Mouse (Mus musculus) brown adipose tissue, adult 24 weeks (tissue): ENCODE results near the gene Cdc26. TPM values are rescaled to one million over a fixed set of nuclear protein-coding genes. Genes with fewer than 3 reads are reported as not detected.

ENCODE experiments used
- H3K27ac ChIP-seq: fragments of 200-500 bp; replicated peaks from 2 replicates; pipeline ENCODE4 v1.5.1; 2012; ENCODE audit warnings: low read depth, mild to moderate bottlenecking, low read length
- H3K4me1 ChIP-seq: fragments of 200-500 bp; 2 replicates; pipeline ENCODE4 v1.6.1; 2012; ENCODE audit warnings: low read length, mixed read lengths; ENCODE audit not compliant: control insufficient read depth, insufficient read depth, insufficient read length
- H3K4me3 ChIP-seq: fragments of 200-500 bp; 2 replicates; pipeline ENCODE4 v1.5.1; 2012; ENCODE audit warnings: low read depth, mild to moderate bottlenecking, low read length, moderate library complexity; ENCODE audit not compliant: insufficient read depth
- polyA plus RNA-seq: library from polyadenylated mRNA; stranded (reverse); fragments of >200 nt; gene quantifications from 2 replicates; pipeline ENCODE4 v1.2.4, GENCODE M21; 2012; ENCODE audit not compliant: missing spikeins, insufficient read depth, insufficient read length

The Cdc26 gene
- polyA plus RNA-seq, 1 experiment: 76.2 TPM

- no peak overlapping the region for H3K27ac ChIP-seq
These were observed 10.6 kb upstream of the Cdc26 start for GRCm38 (mm10) chr4:62419091-62419490.

GRCm38 (mm10) chr4:62418448-62418847 is 10.0 kb upstream of the Cdc26 start:
- Histone ChIP-seq H3K27ac (no peak overlapping the region), H3K4me3 (no peak overlapping the region), H3K4me1 (no peaks in the 10 kb centered on the region)

More at GRCm38 (mm10) chr4:62419091-62419490, 10.6 kb upstream of the Cdc26 start:
- H3K4me1 ChIP-seq: no peaks in the 10 kb centered on the region
- H3K4me3 ChIP-seq: no peak overlapping the region

GRCm38 (mm10) chr4:62411606-62412005 is 3.2 kb upstream of the Cdc26 start:
- no peak overlapping the region for H3K27ac ChIP-seq
- H3K4me1 ChIP-seq: peaks cover 6% of the 10 kb centered on the region; the same call in 1 of the 2 replicates
- no peak overlapping the region for H3K4me3 ChIP-seq

- Histone ChIP-seq H3K4me3 (no peak overlapping the region), H3K4me1 (peaks cover 9% of the 10 kb centered on the region; the same call in 1 of the 2 replicates), H3K27ac (no peak overlapping the region)
These were observed 1.9 kb upstream of the Cdc26 start for GRCm38 (mm10) chr4:62410325-62410724.

- H3K27ac ChIP-seq: peak overlapping the region; percentile 89
- H3K4me3 ChIP-seq: peak overlapping the region; percentile 93
- H3K4me1 ChIP-seq: peaks cover 12% of the 10 kb centered on the region
These were observed 1.2 kb upstream of the Cdc26 start for GRCm38 (mm10) chr4:62409615-62410014.

GRCm38 (mm10) chr4:62407730-62408582 is 486 bp downstream of the Cdc26 start:
- Histone ChIP-seq H3K4me1 (peaks cover 13% of the 10 kb centered on the region), H3K4me3 (peak overlapping the region; percentile 84), H3K27ac (peak overlapping the region; percentile 82)

GRCm38 (mm10) chr4:62406133-62406532 is 2.3 kb downstream of the Cdc26 start:
- Histone ChIP-seq H3K4me1 (peaks cover 13% of the 10 kb centered on the region), H3K27ac (no peak overlapping the region), H3K4me3 (no peak overlapping the region)

- no peak overlapping the region for H3K4me3 ChIP-seq
- no peak overlapping the region for H3K27ac ChIP-seq
- H3K4me1 ChIP-seq: no peaks in the 10 kb centered on the region; the same call in 1 of the 2 replicates
These were observed 9.5 kb downstream of the Cdc26 start for GRCm38 (mm10) chr4:62398956-62399355.

- Histone ChIP-seq H3K4me3 (no peak overlapping the region), H3K4me1 (no peaks in the 10 kb centered on the region; the same call in 1 of the 2 replicates), H3K27ac (no peak overlapping the region)
These were observed 10.7 kb downstream of the Cdc26 start for GRCm38 (mm10) chr4:62397616-62398365.

GRCm38 (mm10) chr4:62395806-62396205 is 12.6 kb downstream of the Cdc26 start:
- Histone ChIP-seq H3K4me3 (no peak overlapping the region), H3K27ac (no peak overlapping the region), H3K4me1 (no peaks in the 10 kb centered on the region; the same call in 1 of the 2 replicates)

GRCm38 (mm10) chr4:62393459-62393858 is 15.0 kb downstream of the Cdc26 start:
- Histone ChIP-seq H3K4me3 (no peak overlapping the region), H3K27ac (no peak overlapping the region), H3K4me1 (no peaks in the 10 kb centered on the region; the same call in 1 of the 2 replicates)

- H3K27ac ChIP-seq: no peak overlapping the region
- H3K4me1 ChIP-seq: no peaks in the 10 kb centered on the region; the same call in 1 of the 2 replicates
- no peak overlapping the region for H3K4me3 ChIP-seq
These were observed 16.6 kb downstream of the Cdc26 start for GRCm38 (mm10) chr4:62391892-62392291.

- no peak overlapping the region for H3K4me3 ChIP-seq
- H3K27ac ChIP-seq: no peak overlapping the region
- no peaks in the 10 kb centered on the region for H3K4me1 ChIP-seq
These were observed 18.6 kb downstream of the Cdc26 start for GRCm38 (mm10) chr4:62389592-62390512.

- H3K4me1 ChIP-seq: no peaks in the 10 kb centered on the region
- no peak overlapping the region for H3K27ac ChIP-seq
These were observed 23.0 kb downstream of the Cdc26 start for GRCm38 (mm10) chr4:62385439-62385838.

More at GRCm38 (mm10) chr4:62385439-62385838, 23.0 kb downstream of the Cdc26 start:
- H3K4me3 ChIP-seq: no peak overlapping the region
